Mouse (Mus musculus) c-Kit-negative CD71-positive TER-119-positive erythroid progenitor cells, embryonic 14.5 days (primary cell): Measurements from ENCODE around the gene Slc29a4.

ENCODE experiments used
- DNase-seq: peaks from one replicate; pipeline ENCODE4 v3.0.0-alpha.2; 2013; ENCODE audit warnings: low read depth, low spot score

Slc29a4 gene

GRCm38 (mm10) chr5:142696258-142696657 is 3.9 kb downstream of the Slc29a4 start:
- DNase-seq, result no peak

GRCm38 (mm10) chr5:142696865-142697264 is 4.6 kb downstream of the Slc29a4 start:
- no peak for DNase-seq

- no peak for DNase-seq
These were observed 5.4 kb downstream of the Slc29a4 start for GRCm38 (mm10) chr5:142697742-142698141.

GRCm38 (mm10) chr5:142700842-142701589 is 8.7 kb downstream of the Slc29a4 start:
- DNase-seq, result no peak

- peak; percentile 17 for DNase-seq
These were observed 9.6 kb downstream of the Slc29a4 start for GRCm38 (mm10) chr5:142701651-142702510.

- DNase-seq, result no peak
These were observed 10.3 kb downstream of the Slc29a4 start for GRCm38 (mm10) chr5:142702511-142703138.

GRCm38 (mm10) chr5:142703569-142703968 is 11.3 kb downstream of the Slc29a4 start:
- DNase-seq, result no peak

GRCm38 (mm10) chr5:142707709-142708108 is 15.4 kb downstream of the Slc29a4 start:
- DNase-seq, result no peak

GRCm38 (mm10) chr5:142709436-142709835 is 17.1 kb downstream of the Slc29a4 start:
- DNase-seq, result no peak

GRCm38 (mm10) chr5:142712373-142712772 is 20.1 kb downstream of the Slc29a4 start:
- DNase-seq, result no peak

- no peak for DNase-seq
These were observed 21.7 kb downstream of the Slc29a4 start for GRCm38 (mm10) chr5:142713966-142714365.

GRCm38 (mm10) chr5:142715059-142715458 is 22.7 kb downstream of the Slc29a4 start:
- DNase-seq, result no peak

GRCm38 (mm10) chr5:142716056-142716455 is 23.7 kb downstream of the Slc29a4 start:
- DNase-seq, result no peak

- DNase-seq, result peak; percentile 55
These were observed 25.7 kb downstream of the Slc29a4 start for GRCm38 (mm10) chr5:142718037-142718436.

GRCm38 (mm10) chr5:142718486-142718885 is 26.2 kb downstream of the Slc29a4 start:
- no peak for DNase-seq

GRCm38 (mm10) chr5:142719897-142720296 is 27.6 kb downstream of the Slc29a4 start:
- DNase-seq, result no peak

- peak; percentile 44 for DNase-seq
These were observed 31.3 kb downstream of the Slc29a4 start for GRCm38 (mm10) chr5:142723520-142724133.

- DNase-seq, result no peak
These were observed 32.0 kb downstream of the Slc29a4 start for GRCm38 (mm10) chr5:142724265-142724664.

GRCm38 (mm10) chr5:142726748-142727147 is 34.4 kb downstream of the Slc29a4 start:
- DNase-seq, result no peak

GRCm38 (mm10) chr5:142728301-142728700 is 36.0 kb downstream of the Slc29a4 start:
- no peak for DNase-seq

- DNase-seq, result no peak
These were observed 38.0 kb downstream of the Slc29a4 start for GRCm38 (mm10) chr5:142730295-142730694.

- no peak for DNase-seq
These were observed 39.6 kb downstream of the Slc29a4 start for GRCm38 (mm10) chr5:142731916-142732315.
